Mouse (Mus musculus) urinary bladder, postnatal 10 days (tissue): Measurements from ENCODE around the gene Trmt2a.
"Not testable (repeated sequence)": the region's sequence is repeated elsewhere in the genome, so short reads cannot be mapped to it uniquely, and the experiment has no call there.

Experiments
- DNase-seq: peaks from one replicate; pipeline ENCODE4 v3.0.0; 2022; ENCODE audit warnings: low spot score

Gene Trmt2a

GRCm38 (mm10) chr16:18289067-18289588 lies 40.6 kb downstream of the Trmt2a start, which contains the start of gene Dgcr8:
Dgcr8 (minus strand) TSS chr16:18289246.
- peak; percentile 91 for DNase-seq

GRCm38 (mm10) chr16:18289614-18290013 lies 41.1 kb downstream of the Trmt2a start:
- not testable (repeated sequence) for DNase-seq
